In genomic region chr12:111814769-111815762, GRCm38 (mm10) we compare ENCODE assay signal across 8 mouse cellular contexts. TPM values are rescaled to one million over a fixed set of nuclear protein-coding genes. Genes with fewer than 3 reads are reported as not detected.
A peak's percentile ranks its signal among the peaks of the same experiment; 100 is the strongest.
DNase-seq lines count a peak whose midpoint lies in the region; ATAC-seq lines count a peak whose summit lies in the region.

No protein-coding gene starts in this region.

- peak; percentile 70 for DNase-seq in kidney, adult 11 months
- DNase-seq in kidney, postnatal 10 days = no peak
- peak; percentile 35 to 78 for DNase-seq in kidney, postnatal 25 days
- no peak for DNase-seq in layer of hippocampus, adult 8-10 months (ENCODE audit: low spot score in 2 of 2)
- DNase-seq in thymus, postnatal 25 days = no peak

- H3K9me3 ChIP-seq in forebrain, embryonic 12.5 days = no peaks in the 10 kb centered on the region

- ATAC-seq in forebrain, embryonic 12.5 days (ENCODE audit: low FRiP score) = no peak
- no peak for ATAC-seq in megakaryocyte progenitor cell, adult 5-6 weeks (replicated peaks; ENCODE audit: poor library complexity)

- peak overlapping the region; percentile 82 for H3K4me2 ChIP-seq in forebrain, embryonic 12.5 days

- H3K27ac ChIP-seq in forebrain, embryonic 12.5 days = no peak overlapping the region
- H3K27ac ChIP-seq in macrophage = 0 out of 2 replicates have a peak overlapping the region, but pooled peaks have one; percentile 5

- peak overlapping the region; percentile 80 for H3K9ac ChIP-seq in forebrain, embryonic 12.5 days

- H3K36me3 ChIP-seq in forebrain, embryonic 12.5 days (replicated peaks) = peaks cover 4% of the 10 kb centered on the region; the same call in 1 of the 2 replicates
- H3K36me3 ChIP-seq in macrophage (ENCODE audit: inconsistent target) = no peaks in the 10 kb centered on the region

- no peaks in the 10 kb centered on the region for H3K27me3 ChIP-seq in forebrain, embryonic 12.5 days

- peaks cover 43% of the 10 kb centered on the region; the same call in 1 of the 2 replicates for H3K79me2 ChIP-seq in macrophage (ENCODE audit: inconsistent target)

- WGBS in forebrain, embryonic 12.5 days = 26% methylated on average over 19 of the region's 19 CpGs
- WGBS in macrophage (ENCODE audit: missing documents) = 52% methylated on average over 18 of the region's 19 CpGs

- H3K4me3 ChIP-seq in forebrain, embryonic 12.5 days (replicated peaks) = peak overlapping the region; percentile 77
- peak overlapping the region; percentile 48 for H3K4me3 ChIP-seq in macrophage (ENCODE audit: inconsistent target)

- peaks cover 42% of the 10 kb centered on the region for H3K4me1 ChIP-seq in forebrain, embryonic 12.5 days

RNA-seq across cellular contexts. Expression of gene Zfyve21, which starts 1.1 kb away (rescaled TPM):
- polyA plus RNA-seq in forebrain, embryonic 12.5 days (2016; fragmentation: Nextera tagmentation; extraction: Ambion mirVana) = 50.3 and 55.0 TPM in 2 replicates
- total RNA-seq in macrophage (2018; cell fraction: chromatin; rRNA removed) = 10 to 100 TPM in 8 of 26 experiments, 1 to 10 TPM in 18; 1.5 to 24.7 (median 5.8) TPM
- total RNA-seq in macrophage (2018; cell fraction: cytosol; rRNA removed) = 10 to 100 TPM in 9 of 26 experiments, 1 to 10 TPM in 17; 4.7 to 15.3 (median 7.5) TPM
- 10 to 100 TPM in 3 of 26 experiments, 1 to 10 TPM in 22, under 1 TPM in 1; 0.58 to 15.8 (median 4.8) TPM for total RNA-seq in macrophage (2018; cell fraction: nucleus; rRNA removed)
- 5.7 to 14.3 TPM (median 12.7 TPM) in 3 replicates for polyA plus RNA-seq in macrophage (2018)
- 10 to 100 TPM; 21.5 to 26.5 (median 23.9) TPM for total RNA-seq in layer of hippocampus, adult 8-10 months (2022)
- total RNA-seq in megakaryocyte progenitor cell, adult 5-6 weeks (2015) = 7.5 and 8.7 TPM in 2 replicates
- total RNA-seq in megakaryocyte progenitor cell, adult 5-6 weeks (2017) = 7.5 and 9.6 TPM in 2 replicates

RNA-seq across cellular contexts. Expression of gene Xrcc3, which starts 1.4 kb away (rescaled TPM):
- 10.0 and 11.6 TPM in 2 replicates for polyA plus RNA-seq in forebrain, embryonic 12.5 days (2016; fragmentation: Nextera tagmentation; extraction: Ambion mirVana)
- 10 to 100 TPM in 1 of 26 experiments, 1 to 10 TPM in 23, under 1 TPM in 1, not detected in 1; 0.75 to 11.5 (median 3.8) TPM for total RNA-seq in macrophage (2018; cell fraction: chromatin; rRNA removed)
- total RNA-seq in macrophage (2018; cell fraction: cytosol; rRNA removed) = 1 to 10 TPM in 12 of 26 experiments, under 1 TPM in 14; 0.19 to 1.8 (median 0.94) TPM
- total RNA-seq in macrophage (2018; cell fraction: nucleus; rRNA removed) = 1 to 10 TPM in 20 of 26 experiments, under 1 TPM in 6; 0.35 to 10.0 (median 1.9) TPM
- polyA plus RNA-seq in macrophage (2018) = 0.75 to 4.9 TPM (median 1.3 TPM) in 3 replicates
- 1 to 10 TPM; 3.7 to 5.2 (median 4.5) TPM for total RNA-seq in layer of hippocampus, adult 8-10 months (2022)
- total RNA-seq in megakaryocyte progenitor cell, adult 5-6 weeks (2015) = 8.8 and 14.8 TPM in 2 replicates
- 8.2 and 15.1 TPM in 2 replicates for total RNA-seq in megakaryocyte progenitor cell, adult 5-6 weeks (2017)

RNA-seq across cellular contexts. Expression of gene Klc1, which starts 56.4 kb away (rescaled TPM):
- 302 and 307 TPM in 2 replicates for polyA plus RNA-seq in forebrain, embryonic 12.5 days (2016; fragmentation: Nextera tagmentation; extraction: Ambion mirVana)
- total RNA-seq in macrophage (2018; cell fraction: chromatin; rRNA removed) = 100 to 1,000 TPM; 209 to 782 (median 387) TPM
- 10 to 100 TPM; 52.3 to 86.8 (median 72.7) TPM for total RNA-seq in macrophage (2018; cell fraction: cytosol; rRNA removed)
- total RNA-seq in macrophage (2018; cell fraction: nucleus; rRNA removed) = 100 to 1,000 TPM in 25 of 26 experiments, 10 to 100 TPM in 1; 84.1 to 254 (median 153) TPM
- 70.3 to 119 TPM (median 70.6 TPM) in 3 replicates for polyA plus RNA-seq in macrophage (2018)
- 100 to 1,000 TPM; 630 to 651 (median 634) TPM for total RNA-seq in layer of hippocampus, adult 8-10 months (2022)
- 20.8 and 24.1 TPM in 2 replicates for total RNA-seq in megakaryocyte progenitor cell, adult 5-6 weeks (2015)
- 37.9 and 76.1 TPM in 2 replicates for total RNA-seq in megakaryocyte progenitor cell, adult 5-6 weeks (2017)

Comparison
In these comparisons a context has a peak if more than half of its experiments do, and no peak if none do; other contexts are left out.
1. DNase-seq: peak in kidney, adult 11 months (single experiment) and kidney, postnatal 25 days (2 of 2); none in kidney, postnatal 10 days (single experiment), layer of hippocampus, adult 8-10 months (0 of 2) and thymus, postnatal 25 days (single experiment).
2. RNA of gene Klc1, which starts 56.4 kb away (total RNA-seq): 630 to 651 TPM in layer of hippocampus, adult 8-10 months; 20.8 to 76.1 TPM in megakaryocyte progenitor cell, adult 5-6 weeks; every median in the first group is over 4 times any median in the second.